23 mouse cellular contexts compared by ENCODE assay signal in genomic region chr1:78340584-78340983, GRCm38 (mm10). TPM values are rescaled to one million over a fixed set of nuclear protein-coding genes. Genes with fewer than 3 reads are reported as not detected.
DNase-seq lines count a peak whose midpoint lies in the region; ATAC-seq and TF ChIP-seq lines count a peak whose summit lies in the region.
"Had no signal": no experiment of that assay in that cellular context is flagged by ENCODE, and none has a peak within 500 bp of the region (broad histone marks: within the 10 kb centered on the region; RNA-seq: fewer than 3 reads in every experiment).

No protein-coding gene starts in this region.

- TF ChIP-seq CTCF in lung, postnatal 0 days (IDR thresholded peaks at IDR 0.05): no peak
- no peak for TF ChIP-seq CTCF in CH12.LX (conservative IDR thresholded peaks at IDR 0.05 in 1 of 2, IDR thresholded peaks at IDR 0.05 in 1 of 2; ENCODE audit: low read depth in 2 of 2, low read length in 2 of 2)

- no peaks in the 10 kb centered on the region for H3K4me1 ChIP-seq in lung, postnatal 0 days (ENCODE audit: insufficient read depth, low read depth, low read length)
- H3K4me1 ChIP-seq in CH12.LX (ENCODE audit: control insufficient read depth in 1 of 2, insufficient read depth in 2 of 2): peaks cover 2 to 18% of the 10 kb centered on the region in 2 experiments; a peak in 3 of 4 replicates

- no peaks in the 10 kb centered on the region for H3K27me3 ChIP-seq in lung, postnatal 0 days (replicated peaks; ENCODE audit: insufficient read depth, low read length)
- H3K27me3 ChIP-seq in CH12.LX (replicated peaks): no peaks in the 10 kb centered on the region
- H3K27me3 ChIP-seq: embryonic facial prominence, embryonic 13.5 days; embryonic facial prominence, embryonic 15.5 days had no signal

- TF ChIP-seq RAD21 in CH12.LX (IDR thresholded peaks at IDR 0.05; ENCODE audit: low read depth, low read length): no peak

- peak; percentile 61; the same call in 1 of the 2 replicates for TF ChIP-seq EP300 in lung, postnatal 0 days (IDR thresholded peaks at IDR 0.05)
- no peak for TF ChIP-seq EP300 in CH12.LX (IDR thresholded peaks at IDR 0.05; ENCODE audit: low read length)

- no peaks in the 10 kb centered on the region for H3K79me2 ChIP-seq in CH12.LX (replicated peaks; ENCODE audit: control insufficient read depth, extremely low read depth, insufficient read depth, poor library complexity, severe bottlenecking)

- in situ Hi-C loops in CH12.LX (cut with MboI; ENCODE audit: low pct_ligation_motif_present, low pct_unique_long_range_greater_than_20kb, low sequenced_read_pairs): no loop called here

- no peak overlapping the region for H3K27ac ChIP-seq in lung, postnatal 0 days (ENCODE audit: low read length)
- H3K27ac ChIP-seq in CH12.LX (ENCODE audit: insufficient read depth, low read depth): no peak overlapping the region
- H3K27ac ChIP-seq: embryonic facial prominence, embryonic 13.5 days; embryonic facial prominence, embryonic 15.5 days; forebrain, embryonic 10.5 days; forebrain, embryonic 12.5 days had no signal

- H3K4me3 ChIP-seq in lung, postnatal 0 days (ENCODE audit: low read depth, low read length): no peak overlapping the region
- H3K4me3 ChIP-seq in CH12.LX (replicated peaks in 1 of 3; ENCODE audit: low read depth in 2 of 3, low read length in 2 of 3, poor library complexity in 1 of 3): no peak overlapping the region
- H3K4me3 ChIP-seq: embryonic facial prominence, embryonic 13.5 days; embryonic facial prominence, embryonic 15.5 days; erythroblast, embryonic 14.5 days; forebrain, embryonic 10.5 days; forebrain, embryonic 12.5 days had no signal

- no peak for ATAC-seq in lung, postnatal 0 days
- ATAC-seq: CD4-positive, CD25-positive, alpha-beta regulatory T cell, adult 4 months; forebrain, embryonic 14.5 days; forebrain, embryonic 16.5 days had no signal

- H3K36me3 ChIP-seq in lung, postnatal 0 days (ENCODE audit: insufficient read depth, low read length): no peaks in the 10 kb centered on the region
- H3K36me3 ChIP-seq in CH12.LX (replicated peaks in 1 of 2; ENCODE audit: control insufficient read depth in 1 of 2, insufficient read depth in 1 of 2, low read length in 1 of 2): no peaks in the 10 kb centered on the region
- H3K36me3 ChIP-seq: embryonic facial prominence, embryonic 13.5 days; embryonic facial prominence, embryonic 15.5 days; forebrain, embryonic 10.5 days; forebrain, embryonic 12.5 days had no signal

- TF ChIP-seq POLR2A in CH12.LX (IDR thresholded peaks at IDR 0.05; ENCODE audit: low read depth, low read length): no peak

- H3K4me2 ChIP-seq in lung, postnatal 0 days (replicated peaks; ENCODE audit: low read depth, low read length): no peak overlapping the region
- no peak overlapping the region for H3K4me2 ChIP-seq in CH12.LX (ENCODE audit: insufficient read depth, low read depth, poor library complexity, severe bottlenecking)
- H3K4me2 ChIP-seq: embryonic facial prominence, embryonic 13.5 days; embryonic facial prominence, embryonic 15.5 days; forebrain, embryonic 12.5 days had no signal

- dilution Hi-C loops in CH12.LX (cut with MboI; ENCODE audit: extremely low pct_ligation_motif_present, extremely low pct_unique_long_range_greater_than_20kb, low sequenced_read_pairs): no loop called here

- peak; percentile 6 for DNase-seq in heart, adult 11 months
- DNase-seq in heart, adult 18-20 months: no peak
- DNase-seq in lung, postnatal 0 days (ENCODE audit: low spot score): peak; percentile 58
- DNase-seq in lung, postnatal 14 days: no peak
- DNase-seq in CH12.LX (ENCODE audit: extremely low read depth): peak; percentile 8
- DNase-seq: adrenal gland, postnatal 25 days; B cell, adult 2 months; cerebellum, adult 11 months; cerebellum, adult 18-20 months; cerebellum, adult 8-10 months; cerebellum, adult 9-11 months; cerebellum, postnatal 14 days; cerebellum, postnatal 36 days; embryo, embryonic 11 days had no signal

- H3K9ac ChIP-seq in lung, postnatal 0 days (replicated peaks; ENCODE audit: low read depth): no peak overlapping the region
- no peak overlapping the region for H3K9ac ChIP-seq in CH12.LX (ENCODE audit: insufficient read depth, low read depth)
- H3K9ac ChIP-seq: embryonic facial prominence, embryonic 13.5 days; embryonic facial prominence, embryonic 15.5 days; forebrain, embryonic 12.5 days had no signal

- no peaks in the 10 kb centered on the region for H3K9me3 ChIP-seq in lung, postnatal 0 days (ENCODE audit: low read length)
- H3K9me3 ChIP-seq in CH12.LX (replicated peaks; ENCODE audit: low read length): no peaks in the 10 kb centered on the region
- H3K9me3 ChIP-seq: embryonic facial prominence, embryonic 13.5 days; embryonic facial prominence, embryonic 15.5 days; forebrain, embryonic 10.5 days; forebrain, embryonic 12.5 days had no signal

- WGBS in lung, postnatal 0 days: 44% methylated on average over 5 of the region's 5 CpGs

TF ChIP-seq in CH12.LX, 34 proteins besides CTCF, POLR2A, EP300 and RAD21:
- no peak for TF ChIP-seq USF2 (conservative IDR thresholded peaks at IDR 0.05; ENCODE audit: low read depth, low read length)
- TF ChIP-seq MEF2A (IDR thresholded peaks at IDR 0.05; ENCODE audit: borderline replicate concordance, low read depth, low read length): no peak
- no peak for TF ChIP-seq UBTF (IDR thresholded peaks at IDR 0.05; ENCODE audit: low read depth, low read length)
- TF ChIP-seq PAX5 (IDR thresholded peaks at IDR 0.05; ENCODE audit: low read length): no peak
- TF ChIP-seq NELFE (IDR thresholded peaks at IDR 0.05; ENCODE audit: low read depth, low read length): no peak
- TF ChIP-seq E2F4 (IDR thresholded peaks at IDR 0.05; ENCODE audit: insufficient replicate concordance, low read depth, low read length): no peak
- no peak for TF ChIP-seq MYC (IDR thresholded peaks at IDR 0.05; ENCODE audit: low read depth, low read length)
- no peak for TF ChIP-seq JUND (conservative IDR thresholded peaks at IDR 0.05; ENCODE audit: low read depth, low read length)

RNA-seq across cellular contexts. Expression of gene Sgpp2, which starts 30.4 kb away (rescaled TPM):
- total RNA-seq in heart, adult 18-20 months (2021): under 1 TPM in 1 of 2 experiments, not detected in 1; 0.05 TPM
- 10.9 and 14.0 TPM in 2 replicates for polyA plus RNA-seq in lung, postnatal 0 days (2015; fragmentation: Nextera tagmentation; extraction: Ambion mirVana)
- total RNA-seq in CH12.LX (2012; rRNA removed) (0.29 and 0.59 TPM in 2 replicates), CH12.LX (2014; rRNA removed) (0.12 and 0.16 TPM in 2 replicates)
- polyA plus RNA-seq in CH12.LX (2012; ENCODE audit: insufficient read length, low read depth): 0.72 and 0.87 TPM in 2 replicates
- total RNA-seq: common myeloid progenitor, adult 5-6 weeks had no signal
- polyA plus RNA-seq: erythroblast, embryonic 14.5 days had no signal

Comparison
In these comparisons a context has a peak if more than half of its experiments do, and no peak if none do; other contexts are left out.
1. DNase-seq: peak in heart, adult 11 months (single experiment), lung, postnatal 0 days (single experiment) and CH12.LX (single experiment); none in heart, adult 18-20 months (0 of 2) and lung, postnatal 14 days (single experiment).